Mouse (Mus musculus) midbrain, postnatal 0 days (tissue): ENCODE measurements around the gene Pcsk6. TPM values are rescaled to one million over a fixed set of nuclear protein-coding genes. Genes with fewer than 3 reads are reported as not detected.
A peak's percentile ranks its signal among the peaks of the same experiment; 100 is the strongest.

Experiments used
- ATAC-seq: fragments of 200-750 bp; cut with Nextera tagmentation; 2 replicates; pipeline ENCODE4 v1.8.0; 2017; ENCODE audit warnings: moderate number of reproducible peaks, mild to moderate bottlenecking, moderate TSS enrichment, moderate library complexity; ENCODE audit not compliant: low FRiP score
- DNase-seq: peaks from one replicate; pipeline ENCODE4 v3.0.0-alpha.2; 2015; ENCODE audit warnings: low spot score
- H3K27ac ChIP-seq: fragments of 300-500 bp; sonication (generic); 2 replicates; pipeline ENCODE4 v1.5.1; 2014; ENCODE audit warnings: low read depth, mild to moderate bottlenecking, low read length, mixed read lengths
- H3K27me3 ChIP-seq: fragments of 300-500 bp; sonication (generic); 2 replicates; pipeline ENCODE4 v1.6.1; 2014; ENCODE audit warnings: low read length, control low read depth, mixed read lengths; ENCODE audit not compliant: insufficient read depth
- H3K36me3 ChIP-seq: fragments of 300-500 bp; sonication (generic); 2 replicates; pipeline ENCODE4 v1.6.1; 2014; ENCODE audit warnings: low read length, control low read depth, mixed read lengths; ENCODE audit not compliant: insufficient read depth
- H3K4me1 ChIP-seq: fragments of 300-500 bp; sonication (generic); 2 replicates; pipeline ENCODE4 v1.6.1; 2014; ENCODE audit warnings: mild to moderate bottlenecking, control low read depth, antibody characterized with exemption, low read length, mixed read lengths; ENCODE audit not compliant: insufficient read depth
- H3K4me2 ChIP-seq: fragments of 300-500 bp; sonication (generic); 2 replicates; pipeline ENCODE4 v1.6.1; 2014; ENCODE audit warnings: low read depth, mild to moderate bottlenecking, low read length, mixed read lengths; ENCODE audit not compliant: poor library complexity, severe bottlenecking
- H3K4me3 ChIP-seq: fragments of 300-500 bp; sonication (generic); 2 replicates; pipeline ENCODE4 v1.5.1; 2014; ENCODE audit warnings: low read depth, mild to moderate bottlenecking, low read length, moderate library complexity
- H3K9ac ChIP-seq: fragments of 300-500 bp; sonication (generic); replicated peaks from 2 replicates; pipeline ENCODE4 v1.6.1; 2014; ENCODE audit warnings: mild to moderate bottlenecking, low read length, moderate library complexity, mixed read lengths; ENCODE audit not compliant: poor library complexity, severe bottlenecking
- H3K9me3 ChIP-seq: fragments of 300-500 bp; sonication (generic); 2 replicates; pipeline ENCODE4 v1.6.1; 2016; ENCODE audit warnings: low read length, control low read depth
- CTCF ChIP-seq: IDR thresholded peaks from 2 replicates; pipeline ENCODE4 v1.5.1; 2016; ENCODE audit warnings: antibody characterized with exemption, mild to moderate bottlenecking
- WGBS: fragments of 180-500 bp; shearing (Covaris S2); extraction: QIAGEN DNeasy Blood & Tissue Kit; methylation state at CpG from one replicate; pipeline ENCODE4 v1.1.7; 2014; 5-methylcytosine and 5-hydroxymethylcytosine counted together
- polyA plus RNA-seq: library from polyadenylated mRNA; unstranded; fragments of >200 nt; fragmentation: Nextera tagmentation; extraction: Ambion mirVana; gene quantifications from 2 replicates; pipeline ENCODE4 v1.2.1, GENCODE M21; 2015
- total RNA-seq: library from RNA; depleted of rRNA; stranded (reverse); fragments of >200 nt; gene quantifications from 2 replicates; pipeline ENCODE4 v1.2.3, GENCODE M21; 2014

The Pcsk6 gene
- total and polyA plus RNA-seq, 2 experiments from 2014 or later = 1.5 to 14.9 TPM

- 91% methylated on average over 3 of the region's 3 CpGs for WGBS
- H3K9me3 ChIP-seq = peaks cover 4% of the 10 kb centered on the region; the same call in 1 of the 2 replicates
Measured at GRCm38 (mm10) chr7:65839756-65840155, 21.8 kb upstream of the Pcsk6 start.

GRCm38 (mm10) chr7:65843210-65843609 is 18.3 kb upstream of the Pcsk6 start:
- no peak overlapping the region for H3K4me2 ChIP-seq
- TF ChIP-seq CTCF = peak; percentile 46
- 54% methylated on average over 2 of the region's 2 CpGs for WGBS
- H3K4me1 ChIP-seq = no peaks in the 10 kb centered on the region
- H3K9me3 ChIP-seq = peaks cover 4% of the 10 kb centered on the region; the same call in 1 of the 2 replicates
- H3K4me3 ChIP-seq = no peak overlapping the region
- no peak overlapping the region for H3K9ac ChIP-seq
- DNase-seq = no peak
- no peak for ATAC-seq
- no peaks in the 10 kb centered on the region for H3K36me3 ChIP-seq
- no peaks in the 10 kb centered on the region for H3K27me3 ChIP-seq
- no peak overlapping the region for H3K27ac ChIP-seq

More at GRCm38 (mm10) chr7:65839756-65840155, 21.8 kb upstream of the Pcsk6 start:
- no peak for TF ChIP-seq CTCF
- no peak overlapping the region for H3K4me3 ChIP-seq
- H3K27me3 ChIP-seq = no peaks in the 10 kb centered on the region
- H3K4me2 ChIP-seq = no peak overlapping the region
- H3K4me1 ChIP-seq = no peaks in the 10 kb centered on the region
- no peak for DNase-seq
- no peaks in the 10 kb centered on the region for H3K36me3 ChIP-seq
- no peak overlapping the region for H3K27ac ChIP-seq
- no peak overlapping the region for H3K9ac ChIP-seq
- ATAC-seq = no peak

- H3K9me3 ChIP-seq = no peaks in the 10 kb centered on the region
- H3K4me1 ChIP-seq = no peaks in the 10 kb centered on the region
- TF ChIP-seq CTCF = no peak
- no peaks in the 10 kb centered on the region for H3K36me3 ChIP-seq
- no peak overlapping the region for H3K27ac ChIP-seq
- no peak for DNase-seq
- H3K9ac ChIP-seq = no peak overlapping the region
- H3K27me3 ChIP-seq = peaks cover 21% of the 10 kb centered on the region
- no peak overlapping the region for H3K4me2 ChIP-seq
- no peak for ATAC-seq
- no peak overlapping the region for H3K4me3 ChIP-seq
- WGBS = 64% methylated on average over 7 of the region's 7 CpGs
Measured at GRCm38 (mm10) chr7:65860981-65861380, 553 bp upstream of the Pcsk6 start.

GRCm38 (mm10) chr7:65862473-65863176 is 1.1 kb downstream of the Pcsk6 start:
- H3K4me2 ChIP-seq = peak overlapping the region; percentile 91
- TF ChIP-seq CTCF = no peak
- 3% methylated on average over 43 of the region's 61 CpGs for WGBS
- H3K9me3 ChIP-seq = no peaks in the 10 kb centered on the region
- H3K27ac ChIP-seq = no peak overlapping the region
- H3K4me3 ChIP-seq = peak overlapping the region; percentile 61
- ATAC-seq (peak; percentile 22; the same call in 1 of the 2 replicates), DNase-seq (no peak)
- peak overlapping the region; percentile 55 for H3K9ac ChIP-seq
- H3K27me3 ChIP-seq = peaks cover 21% of the 10 kb centered on the region
- no peaks in the 10 kb centered on the region for H3K4me1 ChIP-seq
- H3K36me3 ChIP-seq = no peaks in the 10 kb centered on the region

GRCm38 (mm10) chr7:65869173-65869572 is 7.6 kb downstream of the Pcsk6 start:
- no peaks in the 10 kb centered on the region for H3K27me3 ChIP-seq
- ATAC-seq (no peak), DNase-seq (no peak)
- no peak overlapping the region for H3K9ac ChIP-seq
- no peaks in the 10 kb centered on the region for H3K9me3 ChIP-seq
- no peak for TF ChIP-seq CTCF
- 82% methylated on average over 16 of the region's 16 CpGs for WGBS
- H3K27ac ChIP-seq = no peak overlapping the region
- no peaks in the 10 kb centered on the region for H3K36me3 ChIP-seq
- no peak overlapping the region for H3K4me2 ChIP-seq
- H3K4me3 ChIP-seq = no peak overlapping the region
- H3K4me1 ChIP-seq = peaks cover 11% of the 10 kb centered on the region

- DNase-seq (no peak), ATAC-seq (no peak)
- Histone ChIP-seq H3K4me2 (no peak overlapping the region), H3K36me3 (no peaks in the 10 kb centered on the region), H3K4me3 (no peak overlapping the region), H3K27ac (no peak overlapping the region), H3K27me3 (no peaks in the 10 kb centered on the region), H3K9me3 (no peaks in the 10 kb centered on the region), H3K9ac (no peak overlapping the region), H3K4me1 (peaks cover 11% of the 10 kb centered on the region)
- no peak for TF ChIP-seq CTCF
- 89% methylated on average over 5 of the region's 5 CpGs for WGBS
Measured at GRCm38 (mm10) chr7:65869794-65870193, 8.3 kb downstream of the Pcsk6 start.
